Mouse (Mus musculus): ENCODE data around the gene Lce3a. TPM values are rescaled to one million over a fixed set of nuclear protein-coding genes. Genes with fewer than 3 reads are reported as not detected.

The Lce3a gene
- polyA plus RNA-seq, 1 experiment from 2014 or later: not detected

Other genes with a start within 250 kb of the Lce3a start
- gene Lce1c, start 247.0 kb downstream of the Lce3a start, polyA plus RNA-seq (2015; fragmentation: Nextera tagmentation; extraction: Ambion mirVana): not detected in 2 replicates
- not detected in 2 replicates for gene Lce1d, start 239.0 kb downstream of the Lce3a start, polyA plus RNA-seq (2015; fragmentation: Nextera tagmentation; extraction: Ambion mirVana)
- not detected in 2 replicates for gene Lce1e, start 217.2 kb downstream of the Lce3a start, polyA plus RNA-seq (2015; fragmentation: Nextera tagmentation; extraction: Ambion mirVana)
- not detected in 2 replicates for gene Lce1f, start 205.9 kb downstream of the Lce3a start, polyA plus RNA-seq (2015; fragmentation: Nextera tagmentation; extraction: Ambion mirVana)
- gene Gm38119, start 187.1 kb downstream of the Lce3a start, polyA plus RNA-seq (2015; fragmentation: Nextera tagmentation; extraction: Ambion mirVana): not detected in 2 replicates
- not detected in 2 replicates for gene Lce1g, start 173.9 kb downstream of the Lce3a start, polyA plus RNA-seq (2015; fragmentation: Nextera tagmentation; extraction: Ambion mirVana)
- not detected in 2 replicates for gene Lce1h, start 161.2 kb downstream of the Lce3a start, polyA plus RNA-seq (2015; fragmentation: Nextera tagmentation; extraction: Ambion mirVana)
- gene Lce1i, start 147.3 kb downstream of the Lce3a start, polyA plus RNA-seq (2015; fragmentation: Nextera tagmentation; extraction: Ambion mirVana): not detected in 2 replicates
- not detected in 2 replicates for gene Lce1j, start 135.7 kb downstream of the Lce3a start, polyA plus RNA-seq (2015; fragmentation: Nextera tagmentation; extraction: Ambion mirVana)
- not detected in 2 replicates for gene Lce1k, start 118.3 kb downstream of the Lce3a start, polyA plus RNA-seq (2015; fragmentation: Nextera tagmentation; extraction: Ambion mirVana)
- not detected in 2 replicates for gene Kprp, start 99.0 kb downstream of the Lce3a start, polyA plus RNA-seq (2015; fragmentation: Nextera tagmentation; extraction: Ambion mirVana)
- not detected in 2 replicates for gene Lce1l, start 74.9 kb downstream of the Lce3a start, polyA plus RNA-seq (2015; fragmentation: Nextera tagmentation; extraction: Ambion mirVana)
- gene 2310050C09Rik, start 56.0 kb downstream of the Lce3a start, polyA plus RNA-seq (2015; fragmentation: Nextera tagmentation; extraction: Ambion mirVana): not detected in 2 replicates
- gene Lce3b, start 6.7 kb upstream of the Lce3a start, polyA plus RNA-seq (2015; fragmentation: Nextera tagmentation; extraction: Ambion mirVana): not detected in 2 replicates
- gene Lce3c, start 18.3 kb upstream of the Lce3a start, polyA plus RNA-seq (2015; fragmentation: Nextera tagmentation; extraction: Ambion mirVana): not detected in 2 replicates
- not detected in 2 replicates for gene Lce3d, start 31.2 kb upstream of the Lce3a start, polyA plus RNA-seq (2015; fragmentation: Nextera tagmentation; extraction: Ambion mirVana)
- gene Lce3e, start 40.8 kb upstream of the Lce3a start, polyA plus RNA-seq (2015; fragmentation: Nextera tagmentation; extraction: Ambion mirVana): not detected in 2 replicates
- not detected in 2 replicates for gene Lce3f, start 66.0 kb upstream of the Lce3a start, polyA plus RNA-seq (2015; fragmentation: Nextera tagmentation; extraction: Ambion mirVana)
- 0.43 TPM in 1 of 2 replicates, not detected in the other for gene Crct1, start 89.5 kb upstream of the Lce3a start, polyA plus RNA-seq (2015; fragmentation: Nextera tagmentation; extraction: Ambion mirVana)
- not detected in 2 replicates for gene Lce1m, start 92.8 kb upstream of the Lce3a start, polyA plus RNA-seq (2015; fragmentation: Nextera tagmentation; extraction: Ambion mirVana)
- not detected in 2 replicates for gene Gm4858, start 142.6 kb upstream of the Lce3a start, polyA plus RNA-seq (2015; fragmentation: Nextera tagmentation; extraction: Ambion mirVana)
- gene Crnn, start 218.6 kb upstream of the Lce3a start, polyA plus RNA-seq (2015; fragmentation: Nextera tagmentation; extraction: Ambion mirVana): not detected in 2 replicates